Mouse (Mus musculus) kidney, adult 2 months (tissue): ENCODE data around the gene Topbp1. TPM values are rescaled to one million over a fixed set of nuclear protein-coding genes. Genes with fewer than 3 reads are reported as not detected.

Experiments used
- DNase-seq: peaks from one replicate; pipeline ENCODE4 v3.0.0; 2021
- H3K27ac ChIP-seq: fragments of 200-500 bp; 2 replicates; pipeline ENCODE4 v1.5.1; 2012; ENCODE audit warnings: low read depth, low read length, control low read depth, inconsistent platforms; ENCODE audit not compliant: insufficient read depth
- H3K27me3 ChIP-seq: fragments of 200-500 bp; replicated peaks from 2 replicates; pipeline ENCODE4 v1.6.1; 2012; ENCODE audit warnings: mild to moderate bottlenecking, moderate library complexity, low read length, inconsistent platforms; ENCODE audit not compliant: control insufficient read depth, insufficient read depth
- H3K36me3 ChIP-seq: fragments of 200-500 bp; 2 replicates; pipeline ENCODE4 v1.6.1; 2012; ENCODE audit warnings: mild to moderate bottlenecking, moderate library complexity, low read length, inconsistent platforms; ENCODE audit not compliant: control insufficient read depth, insufficient read depth
- H3K4me1 ChIP-seq: fragments of 200-500 bp; 2 replicates; pipeline ENCODE4 v1.6.1; 2011; ENCODE audit warnings: low read length; ENCODE audit not compliant: control insufficient read depth, insufficient read depth
- H3K4me3 ChIP-seq: fragments of 200-500 bp; 2 replicates; pipeline ENCODE4 v1.5.1; 2011; ENCODE audit warnings: mild to moderate bottlenecking, low read depth, low read length, control low read depth; ENCODE audit not compliant: insufficient read depth
- CTCF ChIP-seq: fragments of 200-500 bp; conservative IDR thresholded peaks from 2 replicates; pipeline ENCODE4 v1.5.1; 2011; ENCODE audit warnings: low read depth, mild to moderate bottlenecking, control low read depth, low read length, moderate library complexity, mixed read lengths; ENCODE audit not compliant: insufficient read depth, insufficient read length
- POLR2A ChIP-seq: fragments of 200-500 bp; IDR thresholded peaks from one replicate; pipeline ENCODE4 v1.6.1; 2011; ENCODE audit warnings: low read depth, low read length, control low read depth
- WGBS: fragments of 180-500 bp; shearing (Covaris S2); methylation state at CpG from one replicate; pipeline ENCODE4 v1.1.7; 2018; 5-methylcytosine and 5-hydroxymethylcytosine counted together
- polyA plus RNA-seq: library from polyadenylated mRNA; depleted of rRNA; stranded (reverse); fragments of >200 nt; gene quantifications from 2 replicates; pipeline ENCODE4 v1.2.3, GENCODE M21; 2012

The Topbp1 gene
- polyA plus RNA-seq, 1 experiment = 4.4 TPM

- 5% methylated on average over 21 of the region's 21 CpGs for WGBS
- H3K27ac ChIP-seq = peak overlapping the region; percentile 30
- no peaks in the 10 kb centered on the region; the same call in none of the 2 replicates for H3K36me3 ChIP-seq
- H3K4me1 ChIP-seq = peaks cover 7% of the 10 kb centered on the region; the same call in 1 of the 2 replicates
- H3K27me3 ChIP-seq = no peaks in the 10 kb centered on the region
- peak; percentile 25 for DNase-seq
- H3K4me3 ChIP-seq = peak overlapping the region; percentile 88
- no peak for TF ChIP-seq CTCF
- TF ChIP-seq POLR2A = no peak
Measured at GRCm38 (mm10) chr9:103363730-103364417, 58.9 kb downstream of the Topbp1 start.

- 3% methylated on average over 93 of the region's 94 CpGs for WGBS
- peak overlapping the region; percentile 96 for H3K27ac ChIP-seq
- no peak for TF ChIP-seq POLR2A
- H3K4me1 ChIP-seq = peaks cover 7% of the 10 kb centered on the region; the same call in 1 of the 2 replicates
- H3K36me3 ChIP-seq = no peaks in the 10 kb centered on the region; the same call in 1 of the 2 replicates
- peak overlapping the region; percentile 88 for H3K4me3 ChIP-seq
- peak; percentile 74 for DNase-seq
- H3K27me3 ChIP-seq = no peaks in the 10 kb centered on the region
Measured at GRCm38 (mm10) chr9:103364601-103365289, 59.7 kb downstream of the Topbp1 start.

- Histone ChIP-seq H3K4me1 (peaks cover 7% of the 10 kb centered on the region; the same call in 1 of the 2 replicates), H3K27me3 (no peaks in the 10 kb centered on the region), H3K4me3 (peak within 1 kb of the TSS; percentile 88), H3K36me3 (no peaks in the 10 kb centered on the region; the same call in 1 of the 2 replicates), H3K27ac (peak within 1 kb of the TSS; percentile 96)
- WGBS = 2% methylated on average over 90 of the region's 95 CpGs
- peak; percentile 100 for DNase-seq
- TF ChIP-seq POLR2A (no peak), CTCF (no peak)
Measured at GRCm38 (mm10) chr9:103365290-103366247, 60.6 kb downstream of the Topbp1 start, which contains the start of gene Cdv3. Gene Cdv3, minus strand, starts transcription at chr9:103365840.

GRCm38 (mm10) chr9:103366356-103366755 is 61.3 kb downstream of the Topbp1 start:
- 60% methylated on average over 9 of the region's 9 CpGs for WGBS
- Histone ChIP-seq H3K36me3 (no peaks in the 10 kb centered on the region; the same call in 1 of the 2 replicates), H3K4me3 (peak overlapping the region; percentile 37; the same call in 1 of the 2 replicates), H3K4me1 (peaks cover 7% of the 10 kb centered on the region; the same call in 1 of the 2 replicates), H3K27ac (peak overlapping the region; percentile 65), H3K27me3 (no peaks in the 10 kb centered on the region)
- no peak for TF ChIP-seq CTCF
- no peak for TF ChIP-seq POLR2A
- no peak for DNase-seq

- no peak overlapping the region for H3K4me3 ChIP-seq
- WGBS = 61% methylated on average over 4 of the region's 4 CpGs
- no peaks in the 10 kb centered on the region for H3K36me3 ChIP-seq
- DNase-seq = no peak
- peaks cover 7% of the 10 kb centered on the region; the same call in 1 of the 2 replicates for H3K4me1 ChIP-seq
- no peaks in the 10 kb centered on the region for H3K27me3 ChIP-seq
- H3K27ac ChIP-seq = no peak overlapping the region
- no peak for TF ChIP-seq POLR2A
- no peak for TF ChIP-seq CTCF
Measured at GRCm38 (mm10) chr9:103369951-103370350, 64.9 kb downstream of the Topbp1 start.

- no peaks in the 10 kb centered on the region for H3K4me1 ChIP-seq
- no peak overlapping the region for H3K4me3 ChIP-seq
- no peak for TF ChIP-seq CTCF
- TF ChIP-seq POLR2A = no peak
- no peak for DNase-seq
- no peaks in the 10 kb centered on the region for H3K27me3 ChIP-seq
- H3K27ac ChIP-seq = no peak overlapping the region
- WGBS = 81% methylated on average over 5 of the region's 5 CpGs
- H3K36me3 ChIP-seq = no peaks in the 10 kb centered on the region
Measured at GRCm38 (mm10) chr9:103372271-103373010, 67.4 kb downstream of the Topbp1 start.
